In the genomic region with DNA sequence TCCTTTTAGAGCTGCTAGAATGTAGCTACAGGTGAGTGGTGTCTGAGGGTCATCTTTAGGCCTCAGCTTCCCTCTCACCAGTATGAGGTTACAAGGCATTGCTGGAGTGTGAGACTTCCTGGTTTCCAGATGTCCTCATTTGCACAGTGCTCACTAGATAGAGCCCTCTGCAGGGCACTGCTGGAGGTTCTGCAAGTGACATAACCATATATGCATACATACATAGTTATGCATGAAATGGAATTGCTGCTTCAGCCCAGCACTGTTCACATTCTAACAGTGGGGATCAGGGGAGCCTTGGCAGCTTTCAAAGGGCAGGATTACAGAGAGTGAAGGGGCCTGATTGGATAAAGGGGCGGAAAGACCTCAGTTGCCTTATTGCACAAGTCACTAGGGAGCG, we compare ENCODE assay signal across 11 mouse cellular contexts.
DNase-seq lines count a peak whose midpoint lies in the region; ATAC-seq and TF ChIP-seq lines count a peak whose summit lies in the region.
"Had no signal": no experiment of that assay in that cellular context is flagged by ENCODE, and none has a peak within 500 bp of the region (broad histone marks: within the 10 kb centered on the region; RNA-seq: fewer than 3 reads in every experiment).

No protein-coding gene starts in this region.

- TF ChIP-seq CTCF in brain, embryonic 14.5 days (IDR thresholded peaks at IDR 0.05; ENCODE audit: borderline replicate concordance, extremely low read depth, insufficient read depth, insufficient read length): no peak

- H3K27me3 ChIP-seq in liver, embryonic 11.5 days (replicated peaks; ENCODE audit: control insufficient read depth, insufficient read depth, low read length): no peaks in the 10 kb centered on the region
- no peaks in the 10 kb centered on the region for H3K27me3 ChIP-seq in splenic B cell, adult 2 months (ENCODE audit: control insufficient read depth, insufficient read depth, low read length, poor library complexity, severe bottlenecking)
- H3K27me3 ChIP-seq: embryonic facial prominence, embryonic 12.5 days had no signal

- ATAC-seq in CD4-positive, CD25-positive, alpha-beta regulatory T cell, adult 4 months: no peak
- ATAC-seq in liver, embryonic 11.5 days (replicated peaks; ENCODE audit: low FRiP score): no peak
- ATAC-seq in inflammation-experienced regulatory T-cells, adult 6 months: no peak

- peaks cover 17% of the 10 kb centered on the region; the same call in 1 of the 2 replicates for H3K4me1 ChIP-seq in liver, embryonic 11.5 days (replicated peaks; ENCODE audit: control insufficient read depth, insufficient read depth, low read length)

- no peak overlapping the region for H3K4me2 ChIP-seq in liver, embryonic 11.5 days
- H3K4me2 ChIP-seq: embryonic facial prominence, embryonic 12.5 days had no signal

- no peak overlapping the region for H3K27ac ChIP-seq in liver, embryonic 11.5 days (ENCODE audit: low read depth, low read length)
- H3K27ac ChIP-seq: embryonic facial prominence, embryonic 12.5 days; limb, embryonic 10.5 days had no signal

- no peaks in the 10 kb centered on the region for H3K36me3 ChIP-seq in liver, embryonic 11.5 days (ENCODE audit: control insufficient read depth, insufficient read depth, low read length)
- no peaks in the 10 kb centered on the region for H3K36me3 ChIP-seq in splenic B cell, adult 2 months (ENCODE audit: control insufficient read depth, insufficient read depth, low read length, poor library complexity, severe bottlenecking)
- H3K36me3 ChIP-seq: embryonic facial prominence, embryonic 12.5 days; limb, embryonic 10.5 days had no signal

- TF ChIP-seq POLR2A in brain, embryonic 14.5 days (IDR thresholded peaks at IDR 0.05; ENCODE audit: borderline replicate concordance, extremely low read depth, insufficient read depth, insufficient read length, poor library complexity, severe bottlenecking): no peak

- H3K4me3 ChIP-seq in liver, embryonic 11.5 days (ENCODE audit: low read depth, low read length): no peak overlapping the region
- H3K4me3 ChIP-seq: embryonic facial prominence, embryonic 12.5 days; limb, embryonic 10.5 days had no signal

- peak; percentile 33 for DNase-seq in CD4-positive, CD25-positive, alpha-beta regulatory T cell, adult 2 months (ENCODE audit: low read depth, low spot score)
- DNase-seq in liver: peak; percentile 35
- DNase-seq in liver, embryonic 11.5 days (ENCODE audit: low spot score): no peak
- peak; percentile 58 for DNase-seq in brain, embryonic 14.5 days (ENCODE audit: low read depth)
- peak; percentile 73 for DNase-seq in splenic B cell, adult 2 months (ENCODE audit: low read depth, low spot score)
- DNase-seq in T-cell, adult 2 months (ENCODE audit: low spot score): no peak
- DNase-seq: kidney, adult 8-10 months had no signal

- H3K9ac ChIP-seq in liver, embryonic 11.5 days (ENCODE audit: low read depth, low read length): no peak overlapping the region
- H3K9ac ChIP-seq: embryonic facial prominence, embryonic 12.5 days had no signal

- WGBS in liver, embryonic 11.5 days: 78% methylated on average over 2 of the region's 2 CpGs

- H3K9me3 ChIP-seq in liver, embryonic 11.5 days (ENCODE audit: control insufficient read depth, low read length): no peaks in the 10 kb centered on the region
- H3K9me3 ChIP-seq: embryonic facial prominence, embryonic 12.5 days; limb, embryonic 10.5 days had no signal

Comparison
In these comparisons a context has a peak if more than half of its experiments do, and no peak if none do; other contexts are left out.
1. DNase-seq: peak in CD4-positive, CD25-positive, alpha-beta regulatory T cell, adult 2 months (single experiment), liver (single experiment), brain, embryonic 14.5 days (single experiment) and splenic B cell, adult 2 months (single experiment); none in liver, embryonic 11.5 days (single experiment) and T-cell, adult 2 months (single experiment).